Mouse (Mus musculus) spleen, adult 2 months (tissue): ENCODE measurements around the gene Lrp1. TPM values are rescaled to one million over a fixed set of nuclear protein-coding genes. Genes with fewer than 3 reads are reported as not detected.

ENCODE experiments used
- DNase-seq, 2 experiments: peaks; one replicate each; pipeline versions ENCODE4 v3.0.0 to v3.0.0-alpha.2; 2012 to 2021; ENCODE audit warnings: low spot score in 2 of 2, low read depth in 1 of 2
- H3K27ac ChIP-seq: fragments of 200-500 bp; 2 replicates; pipeline ENCODE4 v1.5.1; 2012; ENCODE audit warnings: low read length, inconsistent platforms; ENCODE audit not compliant: insufficient read depth
- H3K27me3 ChIP-seq: fragments of 200-500 bp; 2 replicates; pipeline ENCODE4 v1.6.1; 2012; ENCODE audit warnings: mild to moderate bottlenecking, moderate library complexity, low read length, inconsistent platforms; ENCODE audit not compliant: control insufficient read depth, insufficient read depth
- H3K36me3 ChIP-seq: fragments of 200-500 bp; 2 replicates; pipeline ENCODE4 v1.6.1; 2012; ENCODE audit warnings: mild to moderate bottlenecking, low read length, inconsistent platforms; ENCODE audit not compliant: control insufficient read depth, insufficient read depth
- H3K4me1 ChIP-seq: fragments of 200-500 bp; 2 replicates; pipeline ENCODE4 v1.6.1; 2011; ENCODE audit warnings: inconsistent platforms; ENCODE audit not compliant: control insufficient read depth, insufficient read depth, insufficient read length
- H3K4me3 ChIP-seq: fragments of 200-500 bp; 2 replicates; pipeline ENCODE4 v1.5.1; 2011; ENCODE audit warnings: mild to moderate bottlenecking, inconsistent platforms; ENCODE audit not compliant: insufficient read depth, insufficient read length; ENCODE audit errors: extremely low read depth
- CTCF ChIP-seq: fragments of 200-500 bp; IDR thresholded peaks from 2 replicates; pipeline ENCODE4 v1.5.1; 2011; ENCODE audit warnings: mild to moderate bottlenecking, inconsistent platforms; ENCODE audit not compliant: insufficient read depth, insufficient read length, insufficient replicate concordance; ENCODE audit errors: extremely low read depth
- POLR2A ChIP-seq: fragments of 200-500 bp; IDR thresholded peaks from 2 replicates; pipeline ENCODE4 v1.6.1; 2011; ENCODE audit warnings: low read depth, low read length, inconsistent platforms
- WGBS: fragments of 180-500 bp; shearing (Covaris S2); methylation state at CpG from one replicate; pipeline ENCODE4 v1.1.7; 2018; 5-methylcytosine and 5-hydroxymethylcytosine counted together
- polyA plus RNA-seq: library from polyadenylated mRNA; depleted of rRNA; stranded (reverse); fragments of >200 nt; gene quantifications from 2 replicates; pipeline ENCODE4 v1.2.3, GENCODE M21; 2012

Gene Lrp1
- polyA plus RNA-seq, 1 experiment, result 98.7 TPM

- WGBS, result under 1% methylated on average over 21 of the region's 21 CpGs
- Histone ChIP-seq H3K4me3 (peak within 1 kb of the TSS; percentile 77), H3K27me3 (peaks cover 14% of the 10 kb centered on the region), H3K36me3 (peaks cover 18% of the 10 kb centered on the region), H3K4me1 (peaks cover 13% of the 10 kb centered on the region), H3K27ac (no peak within 1 kb of the TSS)
- TF ChIP-seq POLR2A, result no peak
- TF ChIP-seq CTCF, result no peak
- peak; percentile 70 to 75 for DNase-seq
Observed at GRCm38 (mm10) chr10:127522088-127522581, 98.8 kb downstream of the Lrp1 start, which contains the start of gene Shmt2. Gene Shmt2, minus strand, starts transcription at chr10:127522444.

GRCm38 (mm10) chr10:127521611-127522080 lies 99.3 kb downstream of the Lrp1 start:
- no peak for DNase-seq
- peaks cover 12% of the 10 kb centered on the region for H3K4me1 ChIP-seq
- H3K4me3 ChIP-seq, result peak overlapping the region; percentile 77
- no peak overlapping the region for H3K27ac ChIP-seq
- TF ChIP-seq CTCF (no peak), POLR2A (no peak)
- 3% methylated on average over 12 of the region's 12 CpGs for WGBS
- peaks cover 14% of the 10 kb centered on the region for H3K27me3 ChIP-seq
- H3K36me3 ChIP-seq, result peaks cover 18% of the 10 kb centered on the region

- Histone ChIP-seq H3K4me3 (no peak overlapping the region), H3K27ac (no peak overlapping the region), H3K36me3 (peaks cover 18% of the 10 kb centered on the region), H3K4me1 (peaks cover 7% of the 10 kb centered on the region), H3K27me3 (peaks cover 9% of the 10 kb centered on the region)
- DNase-seq, result no peak
- TF ChIP-seq POLR2A (no peak), CTCF (no peak)
- 84% methylated on average over 20 of the region's 20 CpGs for WGBS
Observed at GRCm38 (mm10) chr10:127520714-127521357, 100.1 kb downstream of the Lrp1 start.

GRCm38 (mm10) chr10:127519903-127520713 lies 100.8 kb downstream of the Lrp1 start:
- Histone ChIP-seq H3K4me3 (no peak overlapping the region), H3K27me3 (peaks cover 7% of the 10 kb centered on the region), H3K36me3 (peaks cover 18% of the 10 kb centered on the region), H3K27ac (no peak overlapping the region), H3K4me1 (peaks cover 7% of the 10 kb centered on the region)
- no peak for DNase-seq
- TF ChIP-seq CTCF (no peak), POLR2A (no peak)
- 91% methylated on average over 37 of the region's 37 CpGs for WGBS

GRCm38 (mm10) chr10:127519041-127519701 lies 101.8 kb downstream of the Lrp1 start:
- 95% methylated on average over 25 of the region's 26 CpGs for WGBS
- no peak for DNase-seq
- H3K4me3 ChIP-seq, result no peak overlapping the region
- peaks cover 18% of the 10 kb centered on the region for H3K36me3 ChIP-seq
- peaks cover 7% of the 10 kb centered on the region for H3K4me1 ChIP-seq
- TF ChIP-seq POLR2A (no peak), CTCF (no peak)
- H3K27ac ChIP-seq, result no peak overlapping the region
- H3K27me3 ChIP-seq, result peaks cover 4% of the 10 kb centered on the region; the same call in 1 of the 2 replicates

GRCm38 (mm10) chr10:127517941-127518340 lies 103.0 kb downstream of the Lrp1 start:
- DNase-seq, result no peak
- Histone ChIP-seq H3K36me3 (peaks cover 18% of the 10 kb centered on the region), H3K27ac (no peak overlapping the region), H3K27me3 (peaks cover 12% of the 10 kb centered on the region), H3K4me1 (peaks cover 15% of the 10 kb centered on the region), H3K4me3 (no peak overlapping the region)
- 97% methylated on average over 22 of the region's 22 CpGs for WGBS
- TF ChIP-seq CTCF (no peak), POLR2A (no peak)
